Mouse (Mus musculus) thymus, adult 2 months (tissue): ENCODE data around the gene Acat1.

Experiments used
- CTCF ChIP-seq: fragments of 200-500 bp; IDR thresholded peaks from 2 replicates; pipeline ENCODE4 v1.5.1; 2012; ENCODE audit warnings: mild to moderate bottlenecking, control low read depth, low read length, moderate library complexity, borderline replicate concordance; ENCODE audit not compliant: control insufficient read depth, poor library complexity, insufficient read depth; ENCODE audit errors: extremely low read depth
- POLR2A ChIP-seq: fragments of 200-500 bp; IDR thresholded peaks from 2 replicates; pipeline ENCODE4 v1.6.1; 2012; ENCODE audit warnings: mild to moderate bottlenecking, low read length, control low read depth, moderate library complexity; ENCODE audit not compliant: control insufficient read depth, poor library complexity, insufficient read depth; ENCODE audit errors: extremely low read depth

DNA sequence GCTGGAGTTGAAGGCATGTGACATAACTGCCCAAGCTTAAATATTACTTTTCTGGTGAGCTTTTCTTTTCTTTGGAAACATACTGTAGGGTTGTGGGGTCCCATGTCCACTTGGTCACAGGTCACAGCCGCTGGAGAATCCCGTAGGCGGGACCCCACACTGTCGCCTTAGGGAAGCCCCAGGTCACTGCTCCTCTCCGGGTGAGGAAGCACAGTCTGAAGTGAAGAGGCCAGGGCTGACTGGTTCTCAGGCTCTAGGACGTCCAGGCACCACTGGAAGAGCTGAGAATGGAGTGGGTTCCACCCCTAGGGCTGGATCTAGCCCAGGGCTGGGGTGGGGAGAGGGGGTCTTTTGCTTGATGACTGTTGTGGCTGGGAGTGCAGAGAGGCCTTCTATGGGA, 11.6 kb downstream of the Acat1 start:
- TF ChIP-seq CTCF (no peak), POLR2A (no peak)
